Mouse (Mus musculus): ENCODE measurements around the gene Gm13289. TPM values are rescaled to one million over a fixed set of nuclear protein-coding genes. Genes with fewer than 3 reads are reported as not detected.
"Not testable (repeated sequence)": the region's sequence is repeated elsewhere in the genome, so short reads cannot be mapped to it uniquely, and the experiment has no call there.

The Gm13289 gene
- polyA plus RNA-seq, 1 experiment from 2014 or later, result not detected

DNA sequence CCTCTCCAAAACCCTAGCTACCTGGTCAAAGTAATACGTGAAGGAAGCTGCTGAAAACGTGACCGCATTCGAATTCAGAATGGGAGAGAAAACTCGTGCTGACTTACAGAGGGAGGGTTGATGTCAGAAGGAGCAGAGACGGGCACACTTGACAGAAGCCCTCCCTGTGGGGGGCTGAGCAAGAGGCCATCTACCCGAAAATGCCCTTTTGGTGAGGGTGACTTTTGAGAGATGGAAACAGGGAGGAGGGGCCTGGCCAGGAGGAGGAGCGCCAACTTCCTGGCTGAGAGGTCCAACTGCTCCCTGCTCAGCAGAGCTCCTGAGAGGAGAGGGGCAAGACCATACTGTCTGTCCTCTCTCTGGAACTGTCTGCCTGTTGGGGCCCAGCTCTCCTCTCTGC is 28.5 kb downstream of the Gm13289 start, which contains the start of gene Gm13288:
TSS of gene Gm13288 (plus strand) at position 301 of the 400 bp plus-strand sequence.
- not testable (repeated sequence) for H3K4me3 ChIP-seq (ENCODE audit: inconsistent target); H3K27ac ChIP-seq; H3K36me3 ChIP-seq (ENCODE audit: inconsistent target); H3K79me2 ChIP-seq (ENCODE audit: inconsistent target)
- WGBS (ENCODE audit: missing documents), result no CpG with 5 or more reads among the region's 8 CpGs

DNA sequence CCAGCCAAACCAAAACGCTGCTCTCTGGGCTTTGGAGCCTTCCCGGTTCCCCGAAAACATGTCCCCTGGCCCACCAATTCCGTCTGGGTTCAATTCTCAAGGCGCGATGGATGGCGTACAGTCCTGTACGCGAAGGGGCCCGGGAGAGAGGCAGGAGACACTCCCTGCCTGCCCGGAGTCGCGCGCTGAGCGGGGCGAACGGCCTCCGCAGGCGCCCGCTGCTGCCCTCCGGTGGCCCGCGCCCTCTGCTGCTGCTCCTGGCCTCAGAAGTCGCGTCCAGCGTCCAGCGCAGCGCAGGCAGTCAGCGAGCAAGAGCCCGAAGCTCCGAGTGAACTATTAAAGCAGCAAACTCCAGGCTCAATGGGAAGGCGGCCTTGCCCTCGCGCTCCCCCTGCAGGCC is 29.0 kb downstream of the Gm13289 start:
- H3K79me2 ChIP-seq (ENCODE audit: inconsistent target); H3K36me3 ChIP-seq (ENCODE audit: inconsistent target); H3K4me3 ChIP-seq (ENCODE audit: inconsistent target); H3K27ac ChIP-seq: not testable (repeated sequence)
- WGBS (ENCODE audit: missing documents), result no CpG with 5 or more reads among the region's 34 CpGs

DNA sequence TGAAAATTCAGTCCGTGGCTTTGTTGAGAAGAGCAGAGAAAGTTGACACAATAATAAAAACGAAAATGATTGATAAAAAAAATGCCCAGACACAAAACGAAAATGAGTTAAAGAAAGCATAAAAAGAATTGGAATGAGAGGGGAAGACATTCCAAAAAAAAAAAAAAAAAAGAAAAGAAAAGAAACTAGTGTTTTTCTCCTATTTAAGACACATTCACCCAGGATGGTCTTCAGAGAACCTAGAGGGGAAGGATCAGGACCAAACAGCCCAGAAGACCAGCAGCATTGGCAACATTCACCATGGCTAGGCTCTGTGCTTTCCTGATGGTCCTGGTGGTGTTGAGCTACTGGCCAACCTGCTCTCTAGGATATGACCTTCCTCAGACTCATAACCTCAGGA is 39.2 kb downstream of the Gm13289 start, which contains the start of gene Ifna7:
TSS of gene Ifna7 (plus strand) at position 301 of the 400 bp plus-strand sequence.
- H3K27ac ChIP-seq, result no peak within 1 kb of the TSS
- H3K4me3 ChIP-seq (ENCODE audit: inconsistent target), result no peak within 1 kb of the TSS
- 80% methylated on average over 2 of the region's 3 CpGs for WGBS (ENCODE audit: missing documents)
- no peaks in the 10 kb centered on the region for H3K79me2 ChIP-seq (ENCODE audit: inconsistent target)
- H3K36me3 ChIP-seq (ENCODE audit: inconsistent target), result no peaks in the 10 kb centered on the region

DNA sequence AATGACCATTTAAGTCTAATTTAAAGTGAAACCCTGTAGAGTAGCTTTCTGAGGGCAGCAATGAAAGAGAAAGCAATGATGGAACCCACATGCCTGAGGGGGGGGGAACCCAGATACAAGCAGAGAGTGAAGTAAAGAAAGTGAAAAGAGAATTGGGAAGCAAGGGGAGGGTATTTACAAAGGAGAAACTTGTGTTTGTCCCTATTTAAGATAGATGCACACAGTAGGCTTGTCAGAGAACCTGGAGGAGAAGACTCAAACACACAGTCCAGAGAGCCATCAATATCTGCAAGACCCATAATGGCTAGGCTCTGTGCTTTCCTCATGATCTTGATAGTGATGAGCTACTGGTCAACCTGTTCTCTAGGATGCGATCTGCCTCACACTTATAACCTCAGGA is 42.9 kb downstream of the Gm13289 start, which contains the start of gene Ifna11:
TSS of gene Ifna11 (plus strand) at position 301 of the 400 bp plus-strand sequence.
- H3K4me3 ChIP-seq (ENCODE audit: inconsistent target), result no peak within 1 kb of the TSS
- no peak within 1 kb of the TSS for H3K27ac ChIP-seq
- no peaks in the 10 kb centered on the region for H3K79me2 ChIP-seq (ENCODE audit: inconsistent target)
- H3K36me3 ChIP-seq (ENCODE audit: inconsistent target), result no peaks in the 10 kb centered on the region
- WGBS (ENCODE audit: missing documents), result 92% methylated on average over 1 of the region's 1 CpGs

DNA sequence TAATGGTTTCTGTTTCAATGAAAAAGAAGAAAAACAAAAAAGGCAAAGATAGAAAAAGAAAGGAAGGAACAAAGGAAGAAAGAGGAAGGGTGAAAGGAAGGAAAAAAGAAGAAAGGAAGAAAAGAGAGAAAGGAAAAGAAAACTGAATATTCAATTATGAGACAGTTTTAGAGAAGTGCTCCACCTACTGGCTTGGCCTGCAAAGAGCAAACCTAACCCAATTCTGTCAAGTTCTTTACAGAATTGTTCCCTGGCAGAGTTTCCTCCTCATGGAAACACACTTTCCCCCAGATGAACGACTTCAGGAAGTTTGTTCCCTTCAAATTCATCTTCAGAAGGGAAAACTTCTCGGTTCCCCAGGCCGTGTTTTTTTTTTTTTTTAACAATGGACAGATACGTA is 46.3 kb downstream of the Gm13289 start:
- no peaks in the 10 kb centered on the region for H3K79me2 ChIP-seq (ENCODE audit: inconsistent target)
- WGBS (ENCODE audit: missing documents), result 0% methylated on average over 3 of the region's 4 CpGs

More for the DNA sequence above, 46.3 kb downstream of the Gm13289 start:
- no peak overlapping the region for H3K27ac ChIP-seq
- H3K36me3 ChIP-seq (ENCODE audit: inconsistent target), result no peaks in the 10 kb centered on the region
- no peak overlapping the region for H3K4me3 ChIP-seq (ENCODE audit: inconsistent target)

Other genes with a start within 250 kb of the Gm13289 start
- not detected in 3 replicates for gene Ifna15, start 218.7 kb upstream of the Gm13289 start, polyA plus RNA-seq (2018)
- gene Ifna14, start 205.1 kb upstream of the Gm13289 start, polyA plus RNA-seq (2018), result not detected in 3 replicates
- gene Ifna9, start 184.5 kb upstream of the Gm13289 start, polyA plus RNA-seq (2018), result not detected in 3 replicates
- gene Ifna12, start 173.5 kb upstream of the Gm13289 start, polyA plus RNA-seq (2018), result not detected in 3 replicates
- gene C87499, start 142.5 kb upstream of the Gm13289 start, polyA plus RNA-seq (2018), result not detected in 3 replicates
- not detected in 3 replicates for gene Ifna13, start 132.5 kb upstream of the Gm13289 start, polyA plus RNA-seq (2018)
- gene Ifna16, start 100.0 kb upstream of the Gm13289 start, polyA plus RNA-seq (2018), result not detected in 3 replicates
- gene Ifna2, start 93.0 kb upstream of the Gm13289 start, polyA plus RNA-seq (2018), result not detected in 3 replicates
- gene Ifnab, start 85.6 kb upstream of the Gm13289 start, polyA plus RNA-seq (2018), result not detected in 3 replicates
- 0.47 TPM in 1 of 3 replicates, not detected in the others for gene Gm26566, start 55.1 kb upstream of the Gm13289 start, polyA plus RNA-seq (2018)
- 50.3 to 101 TPM (median 75.4 TPM) in 3 replicates for gene Klhl9, start 54.5 kb upstream of the Gm13289 start, polyA plus RNA-seq (2018)
- gene Gm13271, start 22.1 kb upstream of the Gm13289 start, polyA plus RNA-seq (2018), result not detected in 3 replicates
- gene Gm13283, start 16.8 kb upstream of the Gm13289 start, polyA plus RNA-seq (2018), result not detected in 3 replicates
- gene Gm13290, start 3.1 kb upstream of the Gm13289 start, polyA plus RNA-seq (2018), result not detected in 3 replicates
- not detected in 3 replicates for gene Gm13272, start 2.9 kb downstream of the Gm13289 start, polyA plus RNA-seq (2018)
- gene Ifnz, start 5.2 kb downstream of the Gm13289 start, polyA plus RNA-seq (2018), result not detected in 3 replicates
- gene Gm13276, start 8.8 kb downstream of the Gm13289 start, polyA plus RNA-seq (2018), result not detected in 3 replicates
- gene Gm13277, start 11.7 kb downstream of the Gm13289 start, polyA plus RNA-seq (2018), result not detected in 3 replicates
- not detected in 3 replicates for gene Gm13278, start 14.6 kb downstream of the Gm13289 start, polyA plus RNA-seq (2018)
- not detected in 3 replicates for gene Gm13275, start 17.6 kb downstream of the Gm13289 start, polyA plus RNA-seq (2018)
- gene Gm13279, start 20.5 kb downstream of the Gm13289 start, polyA plus RNA-seq (2018), result not detected in 3 replicates
- not detected in 3 replicates for gene Gm13285, start 22.7 kb downstream of the Gm13289 start, polyA plus RNA-seq (2018)
- gene Gm13287, start 26.3 kb downstream of the Gm13289 start, polyA plus RNA-seq (2018), result not detected in 3 replicates
- gene Gm13288, start 28.6 kb downstream of the Gm13289 start, polyA plus RNA-seq (2018), result not detected in 3 replicates
- not detected in 3 replicates for gene Ifna7, start 39.3 kb downstream of the Gm13289 start, polyA plus RNA-seq (2018)
- not detected in 3 replicates for gene Ifna11, start 43.0 kb downstream of the Gm13289 start, polyA plus RNA-seq (2018)
- gene Ifna6, start 50.5 kb downstream of the Gm13289 start, polyA plus RNA-seq (2018), result not detected in 3 replicates
- gene Ifna5, start 58.6 kb downstream of the Gm13289 start, polyA plus RNA-seq (2018), result not detected in 3 replicates
- not detected in 3 replicates for gene Ifna4, start 64.9 kb downstream of the Gm13289 start, polyA plus RNA-seq (2018)
- not detected in 3 replicates for gene Ifna1, start 73.2 kb downstream of the Gm13289 start, polyA plus RNA-seq (2018)
- gene Ifne, start 103.3 kb downstream of the Gm13289 start, polyA plus RNA-seq (2018), result not detected in 3 replicates

All from macrophage (primary cell).